Mouse (Mus musculus): ENCODE results near the gene Gpr19. TPM values are rescaled to one million over a fixed set of nuclear protein-coding genes. Genes with fewer than 3 reads are reported as not detected.

Gpr19 gene
- polyA plus RNA-seq, 1 experiment from 2014 or later = 13.6 TPM

GRCm38 (mm10) chr6:134861386-134861785 lies 37.0 kb downstream of the Gpr19 start:
- Histone ChIP-seq H3K4me2 (replicated peaks; ENCODE audit: low read depth, low read length) (no peak overlapping the region), H3K27ac (ENCODE audit: low read length) (no peak overlapping the region), H3K36me3 (ENCODE audit: insufficient read depth, low read length) (no peaks in the 10 kb centered on the region), H3K9ac (replicated peaks; ENCODE audit: low read length) (no peak overlapping the region), H3K9me3 (ENCODE audit: low read length) (no peaks in the 10 kb centered on the region), H3K27me3 (ENCODE audit: insufficient read depth, low read length) (no peaks in the 10 kb centered on the region), H3K4me3 (ENCODE audit: low read length) (no peak overlapping the region), H3K4me1 (ENCODE audit: insufficient read depth, low read length) (peaks cover 11% of the 10 kb centered on the region)
- 87% methylated on average over 12 of the region's 12 CpGs for WGBS
- ATAC-seq (ENCODE audit: low FRiP score, low TSS enrichment) = no peak

- Histone ChIP-seq H3K9ac (replicated peaks; ENCODE audit: low read length) (no peak overlapping the region; the same call in 1 of the 2 replicates), H3K27me3 (ENCODE audit: insufficient read depth, low read length) (no peaks in the 10 kb centered on the region), H3K27ac (ENCODE audit: low read length) (no peak overlapping the region), H3K9me3 (ENCODE audit: low read length) (no peaks in the 10 kb centered on the region), H3K4me3 (ENCODE audit: low read length) (no peak overlapping the region), H3K4me1 (ENCODE audit: insufficient read depth, low read length) (peaks cover 11% of the 10 kb centered on the region), H3K36me3 (ENCODE audit: insufficient read depth, low read length) (no peaks in the 10 kb centered on the region), H3K4me2 (replicated peaks; ENCODE audit: low read depth, low read length) (no peak overlapping the region)
- ATAC-seq (ENCODE audit: low FRiP score, low TSS enrichment) = no peak
- 70% methylated on average over 4 of the region's 4 CpGs for WGBS
Measured at GRCm38 (mm10) chr6:134860275-134860674, 38.1 kb downstream of the Gpr19 start.

- H3K27ac ChIP-seq (ENCODE audit: low read length) = no peak overlapping the region
- no peak overlapping the region for H3K9ac ChIP-seq (replicated peaks; ENCODE audit: low read length)
- no peak overlapping the region for H3K4me3 ChIP-seq (ENCODE audit: low read length)
- H3K36me3 ChIP-seq (ENCODE audit: insufficient read depth, low read length) = no peaks in the 10 kb centered on the region
- H3K4me2 ChIP-seq (replicated peaks; ENCODE audit: low read depth, low read length) = no peak overlapping the region
- H3K9me3 ChIP-seq (ENCODE audit: low read length) = no peaks in the 10 kb centered on the region
- ATAC-seq (ENCODE audit: low FRiP score, low TSS enrichment) = no peak
- WGBS = 90% methylated on average over 6 of the region's 6 CpGs
- no peaks in the 10 kb centered on the region for H3K27me3 ChIP-seq (ENCODE audit: insufficient read depth, low read length)
- H3K4me1 ChIP-seq (ENCODE audit: insufficient read depth, low read length) = peaks cover 11% of the 10 kb centered on the region
Measured at GRCm38 (mm10) chr6:134859021-134859420, 39.4 kb downstream of the Gpr19 start.

- Histone ChIP-seq H3K4me2 (replicated peaks; ENCODE audit: low read depth, low read length) (no peak overlapping the region), H3K4me1 (ENCODE audit: insufficient read depth, low read length) (no peaks in the 10 kb centered on the region), H3K27ac (ENCODE audit: low read length) (no peak overlapping the region), H3K27me3 (ENCODE audit: insufficient read depth, low read length) (no peaks in the 10 kb centered on the region), H3K4me3 (ENCODE audit: low read length) (no peak overlapping the region), H3K9ac (replicated peaks; ENCODE audit: low read length) (no peak overlapping the region), H3K36me3 (ENCODE audit: insufficient read depth, low read length) (no peaks in the 10 kb centered on the region), H3K9me3 (ENCODE audit: low read length) (no peaks in the 10 kb centered on the region)
- 84% methylated on average over 16 of the region's 16 CpGs for WGBS
- no peak for ATAC-seq (ENCODE audit: low FRiP score, low TSS enrichment)
Measured at GRCm38 (mm10) chr6:134855926-134856325, 42.5 kb downstream of the Gpr19 start.

DNA sequence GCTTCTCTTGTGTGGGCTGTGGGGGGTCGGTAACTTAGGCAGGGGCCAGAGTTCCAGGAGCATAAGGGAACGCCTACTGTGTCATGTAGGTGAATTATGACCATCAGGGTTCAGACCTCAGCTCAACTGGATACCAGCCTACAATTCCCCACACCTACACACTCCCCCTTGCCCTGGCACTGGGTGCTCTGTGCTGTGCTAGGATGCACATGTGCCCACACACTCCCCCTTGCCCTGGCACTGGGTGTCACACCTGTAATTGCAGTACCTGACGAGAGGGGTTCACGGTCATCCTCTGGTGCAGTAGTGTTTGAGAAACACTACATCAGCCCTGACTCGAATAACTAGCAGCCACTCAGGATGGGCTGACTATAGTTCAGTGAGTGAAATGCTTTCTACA lies 43.6 kb downstream of the Gpr19 start:
- Histone ChIP-seq H3K4me2 (replicated peaks; ENCODE audit: low read depth, low read length) (no peak overlapping the region), H3K4me1 (ENCODE audit: insufficient read depth, low read length) (no peaks in the 10 kb centered on the region), H3K4me3 (ENCODE audit: low read length) (no peak overlapping the region), H3K36me3 (ENCODE audit: insufficient read depth, low read length) (no peaks in the 10 kb centered on the region), H3K9ac (replicated peaks; ENCODE audit: low read length) (no peak overlapping the region), H3K9me3 (ENCODE audit: low read length) (no peaks in the 10 kb centered on the region), H3K27ac (ENCODE audit: low read length) (no peak overlapping the region), H3K27me3 (ENCODE audit: insufficient read depth, low read length) (no peaks in the 10 kb centered on the region)
- 61% methylated on average over 5 of the region's 5 CpGs for WGBS
- no peak for ATAC-seq (ENCODE audit: low FRiP score, low TSS enrichment)

DNA sequence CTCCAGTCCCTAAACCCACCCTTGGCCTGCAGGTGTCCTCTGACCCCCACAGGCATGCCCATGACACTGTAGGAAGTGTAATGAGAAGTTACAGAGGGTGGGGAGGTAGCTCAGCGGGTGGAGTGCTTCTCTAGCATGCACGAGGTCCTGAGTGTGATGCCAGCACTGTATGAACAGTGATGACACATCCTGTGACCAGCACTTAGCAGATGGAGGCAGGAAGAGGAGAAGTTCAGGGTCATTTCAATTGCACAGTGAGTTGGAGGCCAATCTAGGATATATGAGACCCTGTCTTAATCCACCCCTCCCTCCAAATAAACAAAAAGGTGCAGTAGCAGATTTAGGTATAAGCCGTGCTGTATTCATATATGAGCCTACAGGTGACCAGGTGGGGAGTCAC lies 48.4 kb downstream of the Gpr19 start:
- no peak for ATAC-seq (ENCODE audit: low FRiP score, low TSS enrichment)
- no peaks in the 10 kb centered on the region for H3K27me3 ChIP-seq (ENCODE audit: insufficient read depth, low read length)
- H3K9ac ChIP-seq (replicated peaks; ENCODE audit: low read length) = no peak overlapping the region
- no peaks in the 10 kb centered on the region for H3K4me1 ChIP-seq (ENCODE audit: insufficient read depth, low read length)
- H3K4me2 ChIP-seq (replicated peaks; ENCODE audit: low read depth, low read length) = no peak overlapping the region
- no peak overlapping the region for H3K27ac ChIP-seq (ENCODE audit: low read length)
- no peaks in the 10 kb centered on the region for H3K36me3 ChIP-seq (ENCODE audit: insufficient read depth, low read length)
- WGBS = 79% methylated on average over 3 of the region's 3 CpGs
- H3K4me3 ChIP-seq (ENCODE audit: low read length) = no peak overlapping the region
- no peaks in the 10 kb centered on the region for H3K9me3 ChIP-seq (ENCODE audit: low read length)

GRCm38 (mm10) chr6:134849461-134849860 lies 48.9 kb downstream of the Gpr19 start:
- Histone ChIP-seq H3K9me3 (ENCODE audit: low read length) (no peaks in the 10 kb centered on the region), H3K4me3 (ENCODE audit: low read length) (no peak overlapping the region), H3K27me3 (ENCODE audit: insufficient read depth, low read length) (no peaks in the 10 kb centered on the region), H3K4me1 (ENCODE audit: insufficient read depth, low read length) (no peaks in the 10 kb centered on the region), H3K36me3 (ENCODE audit: insufficient read depth, low read length) (no peaks in the 10 kb centered on the region), H3K9ac (replicated peaks; ENCODE audit: low read length) (no peak overlapping the region), H3K27ac (ENCODE audit: low read length) (no peak overlapping the region), H3K4me2 (replicated peaks; ENCODE audit: low read depth, low read length) (no peak overlapping the region)
- no peak for ATAC-seq (ENCODE audit: low FRiP score, low TSS enrichment)
- 86% methylated on average over 2 of the region's 2 CpGs for WGBS

- no peak for ATAC-seq (ENCODE audit: low FRiP score, low TSS enrichment)
Measured at GRCm38 (mm10) chr6:134848197-134848890, 50.0 kb downstream of the Gpr19 start.

GRCm38 (mm10) chr6:134847550-134847949 lies 50.8 kb downstream of the Gpr19 start:
- 95% methylated on average over 4 of the region's 4 CpGs for WGBS
- Histone ChIP-seq H3K9ac (replicated peaks; ENCODE audit: low read length) (no peak overlapping the region), H3K4me2 (replicated peaks; ENCODE audit: low read depth, low read length) (no peak overlapping the region), H3K36me3 (ENCODE audit: insufficient read depth, low read length) (no peaks in the 10 kb centered on the region), H3K27ac (ENCODE audit: low read length) (no peak overlapping the region), H3K9me3 (ENCODE audit: low read length) (no peaks in the 10 kb centered on the region), H3K27me3 (ENCODE audit: insufficient read depth, low read length) (no peaks in the 10 kb centered on the region), H3K4me1 (ENCODE audit: insufficient read depth, low read length) (no peaks in the 10 kb centered on the region), H3K4me3 (ENCODE audit: low read length) (no peak overlapping the region)
- no peak for ATAC-seq (ENCODE audit: low FRiP score, low TSS enrichment)

More at GRCm38 (mm10) chr6:134848197-134848890, 50.0 kb downstream of the Gpr19 start:
- no peak overlapping the region for H3K4me3 ChIP-seq (ENCODE audit: low read length)
- no peak overlapping the region for H3K27ac ChIP-seq (ENCODE audit: low read length)
- no peaks in the 10 kb centered on the region for H3K36me3 ChIP-seq (ENCODE audit: insufficient read depth, low read length)
- 75% methylated on average over 5 of the region's 5 CpGs for WGBS
- H3K4me2 ChIP-seq (replicated peaks; ENCODE audit: low read depth, low read length) = no peak overlapping the region
- no peak overlapping the region for H3K9ac ChIP-seq (replicated peaks; ENCODE audit: low read length)
- H3K27me3 ChIP-seq (ENCODE audit: insufficient read depth, low read length) = no peaks in the 10 kb centered on the region
- no peaks in the 10 kb centered on the region for H3K4me1 ChIP-seq (ENCODE audit: insufficient read depth, low read length)
- H3K9me3 ChIP-seq (ENCODE audit: low read length) = no peaks in the 10 kb centered on the region

DNA sequence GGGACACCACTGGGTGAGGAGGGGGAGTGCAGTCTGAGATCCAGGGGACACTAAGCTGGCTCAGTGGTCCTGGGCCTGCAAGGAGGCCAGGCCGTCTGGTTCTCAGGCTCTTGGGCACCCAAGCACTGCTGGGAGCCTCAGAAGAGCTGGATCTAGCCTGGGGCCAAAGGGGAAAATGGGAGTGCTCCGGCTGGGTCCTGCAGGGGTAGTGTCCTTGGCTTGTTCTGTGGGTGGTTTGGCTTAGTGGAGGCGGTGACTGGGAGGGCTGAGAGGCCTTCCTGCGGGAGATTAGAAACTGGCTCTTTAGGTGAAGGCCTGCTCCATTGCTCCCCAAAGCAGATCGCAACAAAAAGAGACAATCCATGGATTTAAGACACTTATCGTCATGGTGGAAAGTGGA lies 52.1 kb downstream of the Gpr19 start:
- H3K27me3 ChIP-seq (ENCODE audit: insufficient read depth, low read length) = no peaks in the 10 kb centered on the region
- ATAC-seq (ENCODE audit: low FRiP score, low TSS enrichment) = no peak
- H3K9me3 ChIP-seq (ENCODE audit: low read length) = no peaks in the 10 kb centered on the region
- no peak overlapping the region for H3K4me3 ChIP-seq (ENCODE audit: low read length)
- H3K27ac ChIP-seq (ENCODE audit: low read length) = no peak overlapping the region
- no peak overlapping the region for H3K9ac ChIP-seq (replicated peaks; ENCODE audit: low read length)
- no peaks in the 10 kb centered on the region for H3K4me1 ChIP-seq (ENCODE audit: insufficient read depth, low read length)
- H3K36me3 ChIP-seq (ENCODE audit: insufficient read depth, low read length) = no peaks in the 10 kb centered on the region
- no peak overlapping the region for H3K4me2 ChIP-seq (replicated peaks; ENCODE audit: low read depth, low read length)
- 80% methylated on average over 6 of the region's 6 CpGs for WGBS
